Mouse (Mus musculus) G1E (cell line): ENCODE measurements around the gene Hist1h2be. TPM values are rescaled to one million over a fixed set of nuclear protein-coding genes. Genes with fewer than 3 reads are reported as not detected.
A peak's percentile ranks its signal among the peaks of the same experiment; 100 is the strongest.
"Not testable (repeated sequence)": the region's sequence is repeated elsewhere in the genome, so short reads cannot be mapped to it uniquely, and the experiment has no call there.

ENCODE experiments used
- ATAC-seq: 2 replicates; pipeline ENCODE4 v1.8.0; 2016; ENCODE audit warnings: mild to moderate bottlenecking; ENCODE audit not compliant: insufficient number of reproducible peaks, poor library complexity, low FRiP score, severe bottlenecking; ENCODE audit errors: extremely low read depth
- DNase-seq: peaks from one replicate; pipeline ENCODE4 v3.0.0; 2012; ENCODE audit warnings: low spot score
- H3K27me3 ChIP-seq: 2 replicates; pipeline ENCODE4 v1.6.1; 2012; ENCODE audit warnings: mild to moderate bottlenecking, low read length, inconsistent platforms; ENCODE audit not compliant: insufficient read depth
- H3K36me3 ChIP-seq: replicated peaks from 2 replicates; pipeline ENCODE3; 2012; ENCODE audit warnings: mild to moderate bottlenecking, inconsistent platforms
- H3K4me1 ChIP-seq: 2 replicates; pipeline ENCODE4 v1.6.1; 2012; ENCODE audit warnings: low read depth, low read length, inconsistent platforms, mixed read lengths; ENCODE audit not compliant: insufficient read depth
- H3K4me3 ChIP-seq: 2 replicates; pipeline ENCODE4 v1.5.1; 2012; ENCODE audit warnings: low read depth, mild to moderate bottlenecking, inconsistent platforms, low read length, moderate library complexity, mixed read lengths
- H3K9me3 ChIP-seq: replicated peaks from 2 replicates; pipeline ENCODE4 v1.6.1; 2012; ENCODE audit warnings: inconsistent platforms
- CTCF ChIP-seq: IDR thresholded peaks from 2 replicates; pipeline ENCODE4 v1.5.1; 2012; ENCODE audit warnings: low read depth, low read length, inconsistent platforms, mixed read lengths
- GATA1 ChIP-seq: IDR thresholded peaks from 2 replicates; pipeline ENCODE4 v1.6.1; 2012; ENCODE audit warnings: borderline replicate concordance, low read length, inconsistent platforms, mixed read lengths
- GATA2 ChIP-seq: IDR thresholded peaks from 2 replicates; pipeline ENCODE4 v1.6.1; 2012; ENCODE audit warnings: low read depth, low read length, inconsistent platforms, borderline replicate concordance
- POLR2AphosphoS5 ChIP-seq: IDR thresholded peaks from 2 replicates; pipeline ENCODE4 v1.6.1; 2012; ENCODE audit warnings: low read depth, low read length, inconsistent platforms; ENCODE audit not compliant: insufficient replicate concordance
- TAL1 ChIP-seq: conservative IDR thresholded peaks from 2 replicates; pipeline ENCODE4 v1.6.1; 2012; ENCODE audit warnings: low read depth, low read length, inconsistent platforms, mixed read lengths
- polyA plus RNA-seq: library from polyadenylated mRNA; stranded (reverse); fragments of >175 nt; gene quantifications from 2 replicates; pipeline ENCODE4 v1.2.3, GENCODE M21; 2012
- total RNA-seq, 2 experiments: library from RNA; stranded (forward) in 1 of 2; stranded (reverse) in 1 of 2; fragments of 200-1000 nt in 1 of 2; fragments of >200 nt in 1 of 2; fragmentation: Nextera tagmentation in 1 of 2; gene quantifications; 2 replicates each; pipeline ENCODE4 v1.2.3; 2014 to 2017

The Hist1h2be gene
- total and polyA plus RNA-seq, 3 experiments: 0.56 to 110 (median 27.7) TPM

DNA sequence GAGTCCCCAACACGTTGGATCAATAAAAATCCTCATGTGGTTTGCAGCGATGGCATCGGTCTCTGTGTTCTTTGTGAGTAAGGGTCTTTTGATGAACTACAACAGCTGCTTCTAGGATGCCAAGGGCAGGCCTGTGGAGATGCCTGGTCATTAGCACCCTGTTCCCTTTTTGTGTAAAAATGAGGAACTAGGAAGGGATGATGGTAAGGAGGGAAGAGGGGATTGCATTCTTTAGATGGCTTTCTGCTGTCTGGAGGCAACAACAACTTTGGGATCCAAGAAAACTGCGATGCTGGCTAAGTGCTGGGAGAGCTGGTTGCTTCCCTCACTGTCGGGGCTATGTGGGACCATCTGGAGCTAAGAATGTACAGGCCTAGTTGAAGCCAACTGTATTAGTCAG lies 82.7 kb downstream of the Hist1h2be start:
- H3K36me3 ChIP-seq: no peaks in the 10 kb centered on the region
- H3K4me1 ChIP-seq: peaks cover 17% of the 10 kb centered on the region
- no peak for DNase-seq
- no peaks in the 10 kb centered on the region for H3K9me3 ChIP-seq
- no peak overlapping the region for H3K4me3 ChIP-seq
- no peak for ATAC-seq
- TF ChIP-seq GATA2 (no peak), CTCF (no peak), TAL1 (no peak)
- no peaks in the 10 kb centered on the region for H3K27me3 ChIP-seq

DNA sequence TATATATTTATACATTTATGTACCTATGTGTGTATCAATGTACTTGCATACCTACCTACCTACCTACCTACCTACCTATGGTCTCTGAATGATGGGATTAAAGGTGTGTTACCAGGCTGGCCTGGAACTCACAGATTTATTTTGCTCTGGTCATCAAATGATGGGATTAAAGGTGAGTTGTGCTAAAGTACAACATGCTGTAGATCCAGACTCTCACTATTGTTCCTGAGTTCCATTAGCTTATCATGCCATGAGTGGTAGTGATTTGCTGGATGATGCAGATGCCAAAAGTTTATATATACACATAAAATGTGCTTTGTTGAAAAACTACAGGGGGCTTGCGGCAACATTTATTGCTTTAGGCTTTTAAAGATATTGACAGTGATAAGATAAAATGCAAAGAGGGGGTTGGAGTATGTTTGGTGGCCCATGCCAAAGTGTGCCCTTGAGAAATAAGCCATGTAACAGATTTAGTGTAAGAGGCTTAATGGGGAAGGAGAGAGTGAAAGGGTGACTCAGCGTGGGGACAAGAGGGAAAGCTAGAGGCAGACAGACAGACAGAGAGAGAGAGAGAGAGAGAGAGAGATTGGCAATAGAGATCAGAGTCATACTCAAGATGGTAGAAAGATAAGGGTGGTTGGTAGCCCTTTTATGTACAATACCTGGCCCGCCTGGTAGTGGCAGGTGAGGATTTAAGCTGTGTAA lies 83.8 kb downstream of the Hist1h2be start:
- no peak overlapping the region for H3K4me3 ChIP-seq
- no peaks in the 10 kb centered on the region for H3K9me3 ChIP-seq
- no peaks in the 10 kb centered on the region for H3K36me3 ChIP-seq
- DNase-seq: no peak
- ATAC-seq: no peak
- TF ChIP-seq POLR2AphosphoS5 (peak; percentile 61; the same call in 1 of the 2 replicates), TAL1 (no peak)
- peaks cover 26% of the 10 kb centered on the region for H3K4me1 ChIP-seq
- no peaks in the 10 kb centered on the region for H3K27me3 ChIP-seq

DNA sequence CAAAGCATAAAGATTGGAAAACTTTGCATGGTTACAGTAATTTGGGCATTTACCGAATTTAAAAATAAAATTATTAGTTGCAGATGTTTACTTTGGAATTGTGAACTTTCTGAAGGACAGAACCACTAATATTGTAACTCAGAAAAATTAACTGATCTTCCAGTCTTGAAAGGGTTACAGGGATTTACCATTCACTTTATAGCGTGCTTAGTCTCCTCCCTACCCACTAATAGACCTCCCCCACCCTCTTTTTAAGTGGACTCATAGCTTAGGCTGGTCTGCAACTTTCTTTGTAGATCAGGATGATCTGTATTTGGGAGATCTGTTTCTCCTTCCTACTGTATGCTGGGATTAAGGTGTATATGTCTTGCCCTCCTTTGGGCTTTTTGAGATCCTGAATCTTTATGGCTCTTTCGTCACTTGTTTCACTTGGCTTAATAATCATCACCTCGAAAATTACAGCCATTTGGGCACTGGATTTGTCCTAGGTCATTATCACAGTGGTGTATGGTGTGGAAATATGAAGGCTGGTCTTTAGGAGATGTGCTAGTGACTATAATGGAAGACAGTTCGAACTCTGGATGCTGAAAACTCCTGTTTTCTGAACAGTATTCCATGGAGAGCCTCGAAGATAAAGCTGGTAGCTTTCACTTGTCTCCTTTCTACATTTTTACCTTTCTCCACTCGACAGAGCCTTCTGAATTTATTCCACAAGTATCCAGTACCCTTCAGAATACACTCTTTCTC lies 84.7 kb downstream of the Hist1h2be start:
- Histone ChIP-seq H3K4me3 (peak overlapping the region; percentile 71), H3K36me3 (no peaks in the 10 kb centered on the region), H3K4me1 (peaks cover 28% of the 10 kb centered on the region), H3K9me3 (no peaks in the 10 kb centered on the region), H3K27me3 (no peaks in the 10 kb centered on the region)
- peak; percentile 97; the same call in 1 of the 2 replicates for TF ChIP-seq POLR2AphosphoS5
- TF ChIP-seq GATA1: no peak
- DNase-seq: no peak
- no peak for ATAC-seq

DNA sequence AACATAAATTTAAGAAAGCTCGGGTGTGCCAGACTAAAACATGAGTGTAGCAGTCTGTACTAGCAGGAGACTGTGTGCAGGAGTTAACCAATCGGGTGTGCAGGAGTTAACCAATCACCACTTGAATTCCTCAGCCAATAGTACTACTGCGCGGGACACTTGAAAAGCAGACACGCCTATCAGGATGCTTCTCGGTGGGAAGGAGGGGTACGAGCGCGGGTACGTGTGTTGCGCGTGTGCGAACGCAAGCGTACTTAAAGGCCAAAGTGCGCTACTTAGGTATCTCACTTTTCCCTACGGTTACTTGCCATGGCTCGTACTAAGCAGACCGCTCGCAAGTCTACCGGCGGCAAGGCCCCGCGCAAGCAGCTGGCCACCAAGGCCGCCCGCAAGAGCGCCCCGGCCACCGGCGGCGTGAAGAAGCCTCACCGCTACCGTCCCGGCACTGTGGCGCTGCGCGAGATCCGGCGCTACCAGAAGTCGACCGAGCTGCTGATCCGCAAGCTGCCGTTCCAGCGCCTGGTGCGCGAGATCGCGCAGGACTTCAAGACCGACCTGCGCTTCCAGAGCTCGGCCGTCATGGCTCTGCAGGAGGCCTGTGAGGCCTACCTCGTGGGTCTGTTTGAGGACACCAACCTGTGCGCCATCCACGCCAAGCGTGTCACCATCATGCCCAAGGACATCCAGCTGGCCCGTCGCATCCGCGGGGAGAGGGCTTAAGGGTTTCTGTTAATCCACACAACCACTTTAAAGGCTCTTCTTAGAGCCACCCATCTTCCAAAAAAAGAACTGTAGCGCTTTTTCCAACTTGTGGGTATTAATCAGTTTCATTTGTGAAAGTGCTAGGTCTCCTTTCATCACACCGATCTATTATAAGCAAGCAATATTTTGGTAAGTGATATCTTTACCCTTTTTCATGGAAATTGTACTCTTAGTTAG lies 85.5 kb downstream of the Hist1h2be start, which contains the start of gene Hist1h3g:
Hist1h3g (plus strand) TSS at position 286 of the 939 bp plus-strand sequence.
- ATAC-seq: peak; percentile 77
- H3K9me3 ChIP-seq, H3K27me3 ChIP-seq, H3K36me3 ChIP-seq: not testable (repeated sequence)
- H3K4me1 ChIP-seq: peaks cover 24% of the 10 kb centered on the region
- peak; percentile 97 for TF ChIP-seq POLR2AphosphoS5
- peak; percentile 91 for DNase-seq
- peak within 1 kb of the TSS; percentile 71 for H3K4me3 ChIP-seq

DNA sequence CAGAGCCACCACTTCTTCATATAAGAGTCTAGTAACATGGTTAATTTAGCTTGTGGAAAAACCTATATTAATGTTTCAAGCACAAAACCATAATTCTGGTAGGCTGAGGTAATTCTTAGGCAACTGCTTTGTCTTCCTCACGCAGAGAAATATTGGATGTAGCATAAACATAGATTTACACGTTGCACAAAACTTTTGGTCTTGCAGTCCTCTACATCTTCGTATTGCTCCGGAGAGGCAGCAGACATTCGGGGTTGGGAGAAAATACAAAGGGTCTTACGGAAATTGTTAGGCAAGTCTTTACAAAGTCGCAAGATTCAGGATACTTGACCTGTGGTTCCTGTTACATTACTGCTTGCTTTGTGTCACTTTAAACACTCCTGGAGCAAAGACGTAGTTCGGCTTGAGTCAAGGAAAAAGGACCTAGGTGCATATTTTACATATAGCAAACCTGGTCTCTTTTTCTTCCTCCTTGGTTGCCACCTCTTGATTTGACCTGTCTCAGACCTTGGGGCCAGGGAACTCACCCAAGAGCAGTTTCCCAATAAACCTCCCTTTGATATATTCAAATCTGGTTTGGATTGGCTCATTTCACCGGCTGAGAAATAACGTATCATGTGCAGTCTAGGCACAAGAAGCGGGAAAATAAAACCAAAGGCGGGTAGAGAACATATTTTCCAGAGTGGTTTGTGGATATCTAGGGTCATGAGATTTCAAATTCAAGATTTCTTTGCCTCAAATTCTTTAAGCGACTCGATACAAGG lies 86.4 kb downstream of the Hist1h2be start:
- Histone ChIP-seq H3K9me3 (no peaks in the 10 kb centered on the region), H3K4me1 (peaks cover 23% of the 10 kb centered on the region), H3K4me3 (peak overlapping the region; percentile 71), H3K36me3 (no peaks in the 10 kb centered on the region), H3K27me3 (no peaks in the 10 kb centered on the region)
- ATAC-seq (no peak), DNase-seq (peak; percentile 26)
- TF ChIP-seq CTCF (no peak), GATA2 (no peak), POLR2AphosphoS5 (peak; percentile 83; the same call in 1 of the 2 replicates), TAL1 (no peak)

Other genes with a start within 250 kb of the Hist1h2be start
Only the 20 nearest of the 36 such genes appear.
- gene Hist1h4h, start 90.1 kb downstream of the Hist1h2be start, total RNA-seq (2014; fragmentation: Nextera tagmentation): 309 and 344 TPM in 2 replicates
- 843 and 1,115 TPM in 2 replicates for gene Hist1h4h, start 90.1 kb downstream of the Hist1h2be start, total RNA-seq (2017)
- 11.0 and 66.6 TPM in 2 replicates for gene Hist1h4h, start 90.1 kb downstream of the Hist1h2be start, polyA plus RNA-seq
- 510 and 530 TPM in 2 replicates for gene Hist1h2af, start 87.2 kb downstream of the Hist1h2be start, total RNA-seq (2014; fragmentation: Nextera tagmentation)
- gene Hist1h2af, start 87.2 kb downstream of the Hist1h2be start, total RNA-seq (2017): 1,417 and 2,284 TPM in 2 replicates
- gene Hist1h2af, start 87.2 kb downstream of the Hist1h2be start, polyA plus RNA-seq: 1,681 and 3,392 TPM in 2 replicates
- 647 and 719 TPM in 2 replicates for gene Hist1h3g, start 85.7 kb downstream of the Hist1h2be start, total RNA-seq (2014; fragmentation: Nextera tagmentation)
- gene Hist1h3g, start 85.7 kb downstream of the Hist1h2be start, total RNA-seq (2017): 217 and 302 TPM in 2 replicates
- 12.1 and 32.9 TPM in 2 replicates for gene Hist1h3g, start 85.7 kb downstream of the Hist1h2be start, polyA plus RNA-seq
- 32.7 and 41.6 TPM in 2 replicates for gene Hist1h2bh, start 77.7 kb downstream of the Hist1h2be start, total RNA-seq (2014; fragmentation: Nextera tagmentation)
- gene Hist1h2bh, start 77.7 kb downstream of the Hist1h2be start, total RNA-seq (2017): 77.6 and 126 TPM in 2 replicates
- gene Hist1h2bh, start 77.7 kb downstream of the Hist1h2be start, polyA plus RNA-seq: 0.91 and 4.9 TPM in 2 replicates
- 125 and 143 TPM in 2 replicates for gene Hist1h3f, start 77.1 kb downstream of the Hist1h2be start, total RNA-seq (2014; fragmentation: Nextera tagmentation)
- gene Hist1h3f, start 77.1 kb downstream of the Hist1h2be start, total RNA-seq (2017): 96.8 and 187 TPM in 2 replicates
- 1.8 and 12.3 TPM in 2 replicates for gene Hist1h3f, start 77.1 kb downstream of the Hist1h2be start, polyA plus RNA-seq
- gene Hist1h4f, start 69.5 kb downstream of the Hist1h2be start, total RNA-seq (2014; fragmentation: Nextera tagmentation): 443 and 478 TPM in 2 replicates
- 2,744 and 3,177 TPM in 2 replicates for gene Hist1h4f, start 69.5 kb downstream of the Hist1h2be start, total RNA-seq (2017)
- 8.0 and 49.6 TPM in 2 replicates for gene Hist1h4f, start 69.5 kb downstream of the Hist1h2be start, polyA plus RNA-seq
- gene Hist1h1d, start 67.9 kb downstream of the Hist1h2be start, total RNA-seq (2014; fragmentation: Nextera tagmentation): 71.9 and 74.3 TPM in 2 replicates
- gene Hist1h1d, start 67.9 kb downstream of the Hist1h2be start, total RNA-seq (2017): 127 and 128 TPM in 2 replicates
- gene Hist1h1d, start 67.9 kb downstream of the Hist1h2be start, polyA plus RNA-seq: 0.43 and 2.1 TPM in 2 replicates
- 466 and 595 TPM in 2 replicates for gene Hist1h3e, start 58.8 kb downstream of the Hist1h2be start, total RNA-seq (2014; fragmentation: Nextera tagmentation)
- gene Hist1h3e, start 58.8 kb downstream of the Hist1h2be start, total RNA-seq (2017): 426 and 591 TPM in 2 replicates
- gene Hist1h3e, start 58.8 kb downstream of the Hist1h2be start, polyA plus RNA-seq: 6.8 and 31.3 TPM in 2 replicates
- 81.0 and 140 TPM in 2 replicates for gene Hist1h2ae, start 49.9 kb downstream of the Hist1h2be start, total RNA-seq (2014; fragmentation: Nextera tagmentation)
- gene Hist1h2ae, start 49.9 kb downstream of the Hist1h2be start, total RNA-seq (2017): 258 and 359 TPM in 2 replicates
- gene Hist1h2ae, start 49.9 kb downstream of the Hist1h2be start, polyA plus RNA-seq: 31.2 and 48.5 TPM in 2 replicates
- gene Hist1h2bg, start 49.7 kb downstream of the Hist1h2be start, total RNA-seq (2014; fragmentation: Nextera tagmentation): 1,531 and 1,684 TPM in 2 replicates
- 1,342 and 1,812 TPM in 2 replicates for gene Hist1h2bg, start 49.7 kb downstream of the Hist1h2be start, total RNA-seq (2017)
- 13.0 and 49.8 TPM in 2 replicates for gene Hist1h2bg, start 49.7 kb downstream of the Hist1h2be start, polyA plus RNA-seq
- 610 and 627 TPM in 2 replicates for gene Hist1h2bf, start 46.9 kb downstream of the Hist1h2be start, total RNA-seq (2014; fragmentation: Nextera tagmentation)
- gene Hist1h2bf, start 46.9 kb downstream of the Hist1h2be start, total RNA-seq (2017): 748 and 859 TPM in 2 replicates
- 5.7 and 27.4 TPM in 2 replicates for gene Hist1h2bf, start 46.9 kb downstream of the Hist1h2be start, polyA plus RNA-seq
- gene Hist1h2ad, start 46.7 kb downstream of the Hist1h2be start, total RNA-seq (2014; fragmentation: Nextera tagmentation): 5.3 and 7.3 TPM in 2 replicates
- gene Hist1h2ad, start 46.7 kb downstream of the Hist1h2be start, total RNA-seq (2017): 491 and 756 TPM in 2 replicates
- 2.3 and 7.4 TPM in 2 replicates for gene Hist1h2ad, start 46.7 kb downstream of the Hist1h2be start, polyA plus RNA-seq
- gene Hist1h3d, start 45.4 kb downstream of the Hist1h2be start, total RNA-seq (2014; fragmentation: Nextera tagmentation): 524 and 556 TPM in 2 replicates
- 92.0 and 101 TPM in 2 replicates for gene Hist1h3d, start 45.4 kb downstream of the Hist1h2be start, total RNA-seq (2017)
- 3.7 and 9.6 TPM in 2 replicates for gene Hist1h3d, start 45.4 kb downstream of the Hist1h2be start, polyA plus RNA-seq
- gene Hist1h4d, start 39.5 kb downstream of the Hist1h2be start, total RNA-seq (2014; fragmentation: Nextera tagmentation): 2,252 and 2,609 TPM in 2 replicates
- gene Hist1h4d, start 39.5 kb downstream of the Hist1h2be start, total RNA-seq (2017): 1,080 and 1,131 TPM in 2 replicates
- 14.6 and 40.1 TPM in 2 replicates for gene Hist1h4d, start 39.5 kb downstream of the Hist1h2be start, polyA plus RNA-seq
- 1,109 and 1,273 TPM in 2 replicates for gene Hist1h1e, start 1.4 kb upstream of the Hist1h2be start, total RNA-seq (2014; fragmentation: Nextera tagmentation)
- gene Hist1h1e, start 1.4 kb upstream of the Hist1h2be start, total RNA-seq (2017): 215 and 254 TPM in 2 replicates
- 4.0 and 18.2 TPM in 2 replicates for gene Hist1h1e, start 1.4 kb upstream of the Hist1h2be start, polyA plus RNA-seq
- 5.1 and 6.4 TPM in 2 replicates for gene Hist1h2ac, start 62.8 kb upstream of the Hist1h2be start, total RNA-seq (2014; fragmentation: Nextera tagmentation)
- gene Hist1h2ac, start 62.8 kb upstream of the Hist1h2be start, total RNA-seq (2017): 54.4 and 93.5 TPM in 2 replicates
- gene Hist1h2ac, start 62.8 kb upstream of the Hist1h2be start, polyA plus RNA-seq: 1.1 and 3.8 TPM in 2 replicates
- gene Hist1h2bc, start 63.1 kb upstream of the Hist1h2be start, total RNA-seq (2014; fragmentation: Nextera tagmentation): 62.5 and 102 TPM in 2 replicates
- gene Hist1h2bc, start 63.1 kb upstream of the Hist1h2be start, total RNA-seq (2017): 387 and 479 TPM in 2 replicates
- 8.5 and 11.3 TPM in 2 replicates for gene Hist1h2bc, start 63.1 kb upstream of the Hist1h2be start, polyA plus RNA-seq
- gene Hist1h1t, start 74.7 kb upstream of the Hist1h2be start, total RNA-seq (2014; fragmentation: Nextera tagmentation): not detected in 2 replicates
- 0.16 and 0.29 TPM in 2 replicates for gene Hist1h1t, start 74.7 kb upstream of the Hist1h2be start, total RNA-seq (2017)
- not detected in 2 replicates for gene Hist1h1t, start 74.7 kb upstream of the Hist1h2be start, polyA plus RNA-seq
- 89.9 and 123 TPM in 2 replicates for gene Hist1h4c, start 77.3 kb upstream of the Hist1h2be start, total RNA-seq (2014; fragmentation: Nextera tagmentation)
- gene Hist1h4c, start 77.3 kb upstream of the Hist1h2be start, total RNA-seq (2017): 238 and 240 TPM in 2 replicates
- gene Hist1h4c, start 77.3 kb upstream of the Hist1h2be start, polyA plus RNA-seq: 2.2 and 9.8 TPM in 2 replicates
- not detected in 2 replicates for gene Hfe, start 89.7 kb upstream of the Hist1h2be start, total RNA-seq (2014; fragmentation: Nextera tagmentation)
- gene Hfe, start 89.7 kb upstream of the Hist1h2be start, total RNA-seq (2017): 0.16 TPM in 1 of 2 replicates, not detected in the other
- not detected in 2 replicates for gene Hfe, start 89.7 kb upstream of the Hist1h2be start, polyA plus RNA-seq